Mouse (Mus musculus) hindbrain, embryonic 15.5 days (tissue): Measurements from ENCODE around the gene Gif. TPM values are rescaled to one million over a fixed set of nuclear protein-coding genes. Genes with fewer than 3 reads are reported as not detected.

Experiments
- ATAC-seq: fragments of 200-750 bp; cut with Nextera tagmentation; 2 replicates; pipeline ENCODE4 v1.8.0; 2017; ENCODE audit warnings: low read depth, moderate number of reproducible peaks, moderate TSS enrichment; ENCODE audit not compliant: low FRiP score
- H3K27ac ChIP-seq: fragments of 300-500 bp; sonication (generic); replicated peaks from 2 replicates; pipeline ENCODE4 v1.5.1; 2015; ENCODE audit warnings: mild to moderate bottlenecking, inconsistent platforms
- H3K27me3 ChIP-seq: fragments of 300-500 bp; sonication (generic); 2 replicates; pipeline ENCODE4 v1.6.1; 2015; ENCODE audit warnings: control low read depth, inconsistent platforms
- H3K36me3 ChIP-seq: fragments of 300-500 bp; sonication (generic); 2 replicates; pipeline ENCODE4 v1.6.1; 2015; ENCODE audit warnings: control low read depth, inconsistent platforms
- H3K4me1 ChIP-seq: fragments of 300-500 bp; sonication (generic); replicated peaks from 2 replicates; pipeline ENCODE4 v1.6.1; 2015; ENCODE audit warnings: control low read depth, inconsistent platforms
- H3K4me2 ChIP-seq: fragments of 300-500 bp; sonication (generic); 2 replicates; pipeline ENCODE4 v1.6.1; 2015; ENCODE audit warnings: moderate library complexity, mild to moderate bottlenecking, inconsistent platforms
- H3K4me3 ChIP-seq: fragments of 300-500 bp; sonication (generic); 2 replicates; pipeline ENCODE4 v1.5.1; 2015; ENCODE audit warnings: mild to moderate bottlenecking, inconsistent platforms
- H3K9ac ChIP-seq: fragments of 300-500 bp; sonication (generic); 2 replicates; pipeline ENCODE4 v1.6.1; 2015; ENCODE audit warnings: inconsistent platforms
- H3K9me3 ChIP-seq: fragments of 300-500 bp; sonication (generic); 2 replicates; pipeline ENCODE4 v1.6.1; 2016; ENCODE audit warnings: control low read depth, inconsistent platforms
- WGBS: fragments of 180-500 bp; shearing (Covaris S2); methylation state at CpG from one replicate; pipeline ENCODE4 v1.1.7; 2015; 5-methylcytosine and 5-hydroxymethylcytosine counted together
- polyA plus RNA-seq: library from polyadenylated mRNA; unstranded; fragments of >200 nt; fragmentation: Nextera tagmentation; extraction: Ambion mirVana; gene quantifications from 2 replicates; pipeline ENCODE4 v1.2.1, GENCODE M21; 2015

Gene Gif
- polyA plus RNA-seq, 1 experiment from 2014 or later = not detected

DNA sequence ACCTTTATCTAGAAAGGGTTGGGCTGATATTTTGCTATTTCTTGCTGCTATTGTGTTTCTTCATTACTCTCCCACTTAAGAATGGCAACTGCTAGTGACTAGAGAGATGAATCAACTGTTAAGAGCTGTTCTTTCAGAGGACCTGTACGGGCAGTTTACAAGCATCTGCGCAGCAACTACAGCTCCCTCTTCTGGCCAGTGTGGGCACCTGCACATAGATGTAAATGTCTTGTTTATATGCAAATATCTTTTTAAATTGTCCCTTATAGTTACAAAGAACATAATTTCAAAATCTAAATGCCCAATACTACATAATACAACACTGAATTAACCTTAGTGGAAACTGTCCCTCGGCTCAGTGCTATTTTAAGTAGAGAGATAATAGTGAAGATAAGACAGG lies 20.8 kb downstream of the Gif start:
- 15% methylated on average over 3 of the region's 3 CpGs for WGBS
- no peak for ATAC-seq
- H3K27ac ChIP-seq = no peak overlapping the region
- H3K27me3 ChIP-seq = no peaks in the 10 kb centered on the region
- H3K4me3 ChIP-seq = no peak overlapping the region
- H3K9ac ChIP-seq = no peak overlapping the region
- peaks cover 8% of the 10 kb centered on the region for H3K36me3 ChIP-seq
- H3K9me3 ChIP-seq = no peaks in the 10 kb centered on the region
- H3K4me1 ChIP-seq = peaks cover 13% of the 10 kb centered on the region
- no peak overlapping the region for H3K4me2 ChIP-seq

GRCm38 (mm10) chr19:11769257-11769920 lies 22.0 kb downstream of the Gif start:
- Histone ChIP-seq H3K9ac (no peak overlapping the region), H3K27ac (no peak overlapping the region), H3K27me3 (no peaks in the 10 kb centered on the region), H3K4me1 (peaks cover 13% of the 10 kb centered on the region), H3K36me3 (peaks cover 20% of the 10 kb centered on the region), H3K4me3 (peak overlapping the region; percentile 61), H3K4me2 (peak overlapping the region; percentile 76), H3K9me3 (no peaks in the 10 kb centered on the region)
- peak; percentile 29; the same call in 1 of the 2 replicates for ATAC-seq
- 89% methylated on average over 5 of the region's 5 CpGs for WGBS

GRCm38 (mm10) chr19:11770205-11770892 lies 23.0 kb downstream of the Gif start, which contains the start of gene Mrpl16:
TSS of gene Mrpl16 (plus strand) at chr19:11770391.
- under 1% methylated on average over 30 of the region's 30 CpGs for WGBS
- Histone ChIP-seq H3K27ac (peak within 1 kb of the TSS; percentile 50), H3K9me3 (no peaks in the 10 kb centered on the region), H3K27me3 (no peaks in the 10 kb centered on the region), H3K9ac (peak within 1 kb of the TSS; percentile 64), H3K4me3 (peak within 1 kb of the TSS; percentile 61), H3K4me2 (peak within 1 kb of the TSS; percentile 76), H3K4me1 (peaks cover 13% of the 10 kb centered on the region), H3K36me3 (peaks cover 28% of the 10 kb centered on the region)
- peak; percentile 92 for ATAC-seq

- Histone ChIP-seq H3K4me3 (no peak overlapping the region), H3K36me3 (peaks cover 35% of the 10 kb centered on the region), H3K27ac (no peak overlapping the region), H3K9ac (no peak overlapping the region), H3K4me2 (no peak overlapping the region), H3K9me3 (no peaks in the 10 kb centered on the region), H3K4me1 (no peaks in the 10 kb centered on the region), H3K27me3 (no peaks in the 10 kb centered on the region)
- no peak for ATAC-seq
- 63% methylated on average over 7 of the region's 7 CpGs for WGBS
These were observed 30.0 kb downstream of the Gif start for GRCm38 (mm10) chr19:11777191-11777865.

DNA sequence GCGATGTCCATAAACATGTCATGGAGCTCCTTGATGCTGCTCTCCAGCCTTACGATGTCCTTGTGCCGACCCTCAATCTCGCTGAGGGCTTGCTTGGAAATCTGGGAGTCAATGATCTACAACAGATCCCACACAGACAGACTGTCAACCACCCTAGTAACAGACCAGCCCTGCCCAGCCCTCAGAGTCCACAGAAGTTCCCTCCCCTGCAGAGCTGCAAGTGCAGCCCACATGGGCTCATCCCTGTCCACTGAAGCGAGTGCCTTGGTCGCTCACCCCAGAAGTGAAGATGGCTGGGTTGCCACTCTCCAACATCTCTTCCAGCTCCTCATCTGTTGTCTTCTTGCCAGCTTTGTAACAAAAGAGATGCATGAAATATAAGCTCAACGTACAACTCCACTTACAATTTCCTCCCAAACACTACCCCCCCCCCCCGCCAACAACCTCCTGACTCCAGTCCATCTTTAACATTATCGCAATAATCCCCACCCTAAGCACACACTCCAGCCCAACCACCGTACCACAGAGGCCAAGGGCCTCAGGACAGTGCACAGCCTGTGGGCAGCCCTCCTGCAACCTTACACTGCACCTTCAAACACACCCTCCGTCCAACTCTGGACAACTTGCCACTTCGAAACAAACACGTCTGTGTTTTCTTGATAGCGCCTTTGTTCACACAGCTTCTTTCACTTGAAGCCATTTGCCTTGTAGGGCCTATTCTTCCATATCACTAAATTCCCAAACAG lies 38.2 kb downstream of the Gif start:
- WGBS = 92% methylated on average over 14 of the region's 14 CpGs
- Histone ChIP-seq H3K4me1 (no peaks in the 10 kb centered on the region), H3K27ac (no peak overlapping the region), H3K9ac (no peak overlapping the region), H3K27me3 (no peaks in the 10 kb centered on the region), H3K36me3 (peaks cover 28% of the 10 kb centered on the region), H3K4me2 (no peak overlapping the region), H3K4me3 (no peak overlapping the region), H3K9me3 (no peaks in the 10 kb centered on the region)
- no peak for ATAC-seq

DNA sequence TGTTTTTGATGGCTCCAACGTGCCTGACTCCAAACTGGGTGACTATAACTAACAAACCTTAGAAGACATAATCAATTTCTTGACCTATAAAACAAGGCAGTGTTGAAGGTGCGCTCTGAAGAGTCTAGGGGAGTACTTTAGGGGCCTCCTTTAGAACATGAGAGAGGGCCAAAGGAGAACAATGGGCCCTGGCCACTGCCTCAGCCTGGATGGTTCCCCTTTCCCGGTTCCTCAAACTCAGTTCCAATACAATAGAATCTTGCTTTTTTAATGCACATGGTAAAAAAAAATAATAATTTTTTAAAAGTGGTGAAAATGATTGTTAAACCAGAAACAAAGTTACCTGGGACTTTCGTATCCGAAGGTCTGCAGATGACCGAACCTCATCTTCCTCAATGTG lies 40.5 kb downstream of the Gif start:
- ATAC-seq = no peak
- H3K27ac ChIP-seq = no peak overlapping the region
- no peaks in the 10 kb centered on the region for H3K27me3 ChIP-seq
- H3K9ac ChIP-seq = no peak overlapping the region
- no peaks in the 10 kb centered on the region for H3K9me3 ChIP-seq
- 90% methylated on average over 6 of the region's 6 CpGs for WGBS
- H3K4me3 ChIP-seq = no peak overlapping the region
- no peaks in the 10 kb centered on the region for H3K4me1 ChIP-seq
- H3K36me3 ChIP-seq = peaks cover 28% of the 10 kb centered on the region
- no peak overlapping the region for H3K4me2 ChIP-seq

- WGBS = 91% methylated on average over 6 of the region's 6 CpGs
- Histone ChIP-seq H3K27ac (no peak overlapping the region), H3K36me3 (peaks cover 25% of the 10 kb centered on the region), H3K4me3 (no peak overlapping the region), H3K9me3 (no peaks in the 10 kb centered on the region), H3K9ac (no peak overlapping the region), H3K4me1 (no peaks in the 10 kb centered on the region), H3K27me3 (no peaks in the 10 kb centered on the region), H3K4me2 (no peak overlapping the region)
- ATAC-seq = no peak
These were observed 41.5 kb downstream of the Gif start for GRCm38 (mm10) chr19:11788876-11789275.

DNA sequence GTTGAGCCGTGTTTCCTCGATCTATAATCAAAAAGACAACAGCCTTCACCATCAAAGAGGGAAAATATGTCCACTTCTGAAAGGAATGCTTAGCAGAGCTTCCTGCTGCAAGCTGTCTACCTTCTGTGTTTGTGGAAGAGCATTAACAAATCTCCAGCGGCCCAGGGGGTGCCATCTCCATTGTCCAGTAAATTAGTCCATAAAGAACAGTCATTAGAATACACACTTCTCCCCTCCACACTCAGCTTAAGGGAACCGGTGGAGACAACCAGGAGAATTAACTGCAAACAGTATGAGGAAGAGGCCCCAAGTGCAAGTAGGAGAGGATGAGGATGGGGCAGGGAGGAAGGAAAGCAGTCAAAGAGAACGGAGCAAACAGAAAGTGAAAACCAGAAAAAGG lies 44.5 kb downstream of the Gif start:
- Histone ChIP-seq H3K36me3 (peaks cover 13% of the 10 kb centered on the region; the same call in 1 of the 2 replicates), H3K4me3 (no peak overlapping the region), H3K27me3 (no peaks in the 10 kb centered on the region), H3K4me2 (no peak overlapping the region), H3K27ac (no peak overlapping the region), H3K9ac (no peak overlapping the region), H3K9me3 (no peaks in the 10 kb centered on the region), H3K4me1 (no peaks in the 10 kb centered on the region)
- ATAC-seq = no peak
- WGBS = 71% methylated on average over 5 of the region's 5 CpGs

GRCm38 (mm10) chr19:11793741-11794359 lies 46.5 kb downstream of the Gif start:
- no peak for ATAC-seq
- 82% methylated on average over 2 of the region's 2 CpGs for WGBS
- Histone ChIP-seq H3K4me1 (no peaks in the 10 kb centered on the region), H3K27me3 (no peaks in the 10 kb centered on the region), H3K9me3 (no peaks in the 10 kb centered on the region), H3K4me2 (no peak overlapping the region), H3K27ac (no peak overlapping the region), H3K4me3 (no peak overlapping the region), H3K36me3 (0 out of 2 replicates have a peak, but pooled peaks cover 4% of the 10 kb centered on the region), H3K9ac (no peak overlapping the region)

DNA sequence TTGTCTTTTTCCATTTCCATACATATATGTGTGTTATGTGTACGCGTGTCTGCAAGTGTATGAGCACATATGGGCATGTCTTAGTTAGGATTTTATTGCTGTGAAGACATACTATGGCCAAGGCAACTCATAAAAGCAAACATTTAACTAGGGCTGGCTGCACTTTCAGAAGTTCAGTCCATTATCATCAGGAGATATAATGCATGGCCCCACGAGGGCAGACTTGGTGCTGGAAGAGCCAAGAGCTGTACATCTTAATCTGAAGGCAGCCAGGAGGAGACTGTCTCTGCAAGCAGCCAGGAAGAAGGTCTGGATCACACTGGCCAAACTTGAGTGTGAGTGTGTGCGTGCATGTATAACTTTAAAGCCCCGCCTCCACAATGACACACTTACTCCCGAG lies 47.1 kb downstream of the Gif start:
- Histone ChIP-seq H3K36me3 (no peaks in the 10 kb centered on the region), H3K4me2 (no peak overlapping the region), H3K27me3 (no peaks in the 10 kb centered on the region), H3K4me1 (no peaks in the 10 kb centered on the region), H3K9ac (no peak overlapping the region), H3K4me3 (no peak overlapping the region), H3K27ac (no peak overlapping the region), H3K9me3 (no peaks in the 10 kb centered on the region)
- 90% methylated on average over 6 of the region's 6 CpGs for WGBS
- no peak for ATAC-seq

GRCm38 (mm10) chr19:11800531-11801315 lies 53.4 kb downstream of the Gif start:
- WGBS = 87% methylated on average over 8 of the region's 8 CpGs
- ATAC-seq = no peak

More at GRCm38 (mm10) chr19:11800531-11801315, 53.4 kb downstream of the Gif start:
- Histone ChIP-seq H3K27ac (no peak overlapping the region), H3K9ac (no peak overlapping the region), H3K4me2 (no peak overlapping the region), H3K9me3 (no peaks in the 10 kb centered on the region), H3K4me1 (no peaks in the 10 kb centered on the region), H3K27me3 (no peaks in the 10 kb centered on the region), H3K4me3 (no peak overlapping the region), H3K36me3 (no peaks in the 10 kb centered on the region; the same call in 1 of the 2 replicates)
